Mouse (Mus musculus) lung, postnatal 0 days (tissue): ENCODE results near the gene Dmwd. TPM values are rescaled to one million over a fixed set of nuclear protein-coding genes. Genes with fewer than 3 reads are reported as not detected.

Experiments used
- ATAC-seq: fragments of 200-750 bp; cut with Nextera tagmentation; 2 replicates; pipeline ENCODE4 v1.8.0; 2017; ENCODE audit warnings: moderate library complexity
- DNase-seq: peaks from one replicate; pipeline ENCODE4 v3.0.0-alpha.2; 2016; ENCODE audit warnings: low spot score
- H3K27ac ChIP-seq: fragments of 300-500 bp; sonication (generic); 2 replicates; pipeline ENCODE4 v1.5.1; 2014; ENCODE audit warnings: antibody characterized with exemption, mild to moderate bottlenecking, low read length, mixed read lengths
- H3K27me3 ChIP-seq: fragments of 300-500 bp; sonication (generic); replicated peaks from 2 replicates; pipeline ENCODE4 v1.6.1; 2014; ENCODE audit warnings: low read length, mixed read lengths; ENCODE audit not compliant: insufficient read depth
- H3K36me3 ChIP-seq: fragments of 300-500 bp; sonication (generic); 2 replicates; pipeline ENCODE4 v1.6.1; 2014; ENCODE audit warnings: low read length, mixed read lengths; ENCODE audit not compliant: insufficient read depth
- H3K4me1 ChIP-seq: fragments of 300-500 bp; sonication (generic); 2 replicates; pipeline ENCODE4 v1.6.1; 2014; ENCODE audit warnings: antibody characterized with exemption, low read depth, low read length, mixed read lengths; ENCODE audit not compliant: insufficient read depth
- H3K4me2 ChIP-seq: fragments of 300-500 bp; sonication (generic); replicated peaks from 2 replicates; pipeline ENCODE4 v1.6.1; 2014; ENCODE audit warnings: low read depth, mild to moderate bottlenecking, low read length, moderate library complexity, mixed read lengths
- H3K4me3 ChIP-seq: fragments of 300-500 bp; sonication (generic); 2 replicates; pipeline ENCODE4 v1.5.1; 2014; ENCODE audit warnings: low read depth, low read length
- H3K9ac ChIP-seq: fragments of 300-500 bp; sonication (generic); replicated peaks from 2 replicates; pipeline ENCODE4 v1.6.1; 2014; ENCODE audit warnings: low read depth, mild to moderate bottlenecking
- H3K9me3 ChIP-seq: fragments of 300-500 bp; sonication (generic); 2 replicates; pipeline ENCODE4 v1.6.1; 2016; ENCODE audit warnings: low read length, mixed read lengths
- CTCF ChIP-seq: IDR thresholded peaks from 2 replicates; pipeline ENCODE4 v1.5.1; 2016; ENCODE audit warnings: antibody characterized with exemption, mild to moderate bottlenecking
- EP300 ChIP-seq: IDR thresholded peaks from 2 replicates; pipeline ENCODE4 v1.6.1; 2016; ENCODE audit warnings: antibody characterized with exemption, mild to moderate bottlenecking, control low read depth
- WGBS: fragments of 180-500 bp; shearing (Covaris S2); extraction: QIAGEN DNeasy Blood & Tissue Kit; methylation state at CpG from one replicate; pipeline ENCODE4 v1.1.7; 2014; 5-methylcytosine and 5-hydroxymethylcytosine counted together
- polyA plus RNA-seq: library from polyadenylated mRNA; unstranded; fragments of >200 nt; fragmentation: Nextera tagmentation; extraction: Ambion mirVana; gene quantifications from 2 replicates; pipeline ENCODE4 v1.2.1, GENCODE M21; 2015

The Dmwd gene
- polyA plus RNA-seq, 1 experiment from 2014 or later: 9.7 TPM

DNA sequence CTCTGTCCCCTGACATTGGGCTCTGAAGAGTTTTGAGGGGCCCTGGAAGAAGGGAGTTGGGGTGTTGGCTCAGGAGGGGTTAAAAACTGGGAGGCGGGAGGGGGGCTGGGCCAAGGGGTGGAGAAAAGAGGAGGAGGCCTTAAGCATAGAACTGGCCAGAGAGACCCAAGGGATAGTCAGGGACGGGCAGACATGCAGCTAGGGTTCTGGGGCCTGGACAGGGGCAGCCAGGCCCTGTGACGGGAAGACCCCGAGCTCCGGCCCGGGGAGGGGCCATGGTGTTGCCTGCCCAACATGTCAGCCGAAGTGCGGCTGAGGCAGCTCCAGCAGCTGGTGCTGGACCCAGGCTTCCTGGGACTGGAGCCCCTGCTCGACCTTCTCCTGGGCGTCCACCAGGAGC is 7.7 kb downstream of the Dmwd start, which contains the start of gene Dmpk:
Gene Dmpk, plus strand, starts transcription at position 149 of the 400 bp plus-strand sequence.
- Histone ChIP-seq H3K9me3 (no peaks in the 10 kb centered on the region), H3K4me3 (peak within 1 kb of the TSS; percentile 34), H3K36me3 (peaks cover 22% of the 10 kb centered on the region; the same call in 1 of the 2 replicates), H3K27me3 (no peaks in the 10 kb centered on the region), H3K27ac (peak within 1 kb of the TSS; percentile 66; the same call in 1 of the 2 replicates), H3K9ac (peak within 1 kb of the TSS; percentile 26), H3K4me2 (peak within 1 kb of the TSS; percentile 54), H3K4me1 (peaks cover 19% of the 10 kb centered on the region)
- TF ChIP-seq EP300 (no peak), CTCF (0 out of 2 replicates have a peak, but pooled peaks have one; percentile 1)
- ATAC-seq (peak; percentile 59), DNase-seq (peak; percentile 59)
- 33% methylated on average over 10 of the region's 10 CpGs for WGBS

DNA sequence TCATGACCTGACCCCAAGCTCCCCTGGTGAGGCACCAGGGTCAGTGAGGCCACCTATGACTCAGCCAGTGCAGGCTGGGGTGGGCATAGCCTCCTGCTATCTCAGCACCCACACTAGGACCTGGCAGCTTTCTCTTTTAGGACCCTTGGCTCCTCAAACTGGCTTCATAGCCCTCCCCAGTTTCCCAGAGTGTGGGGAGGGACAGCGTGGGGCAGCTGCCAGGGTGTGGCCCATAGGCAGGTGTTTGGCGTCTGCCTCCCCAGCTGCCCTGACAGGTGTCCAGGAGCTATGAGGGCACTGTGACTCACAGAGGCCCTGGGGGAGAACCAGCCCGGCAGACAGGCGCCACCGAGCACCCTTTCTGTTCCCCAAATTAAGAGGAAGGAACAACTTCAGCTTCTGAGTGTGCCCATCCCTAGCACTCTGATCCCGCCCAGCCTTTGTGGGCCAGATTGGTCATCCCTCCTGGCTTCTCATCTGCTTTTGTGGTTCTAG is 8.3 kb downstream of the Dmwd start:
- Histone ChIP-seq H3K27ac (peak overlapping the region; percentile 66; the same call in 1 of the 2 replicates), H3K4me2 (peak overlapping the region; percentile 54), H3K4me3 (peak overlapping the region; percentile 34), H3K9ac (peak overlapping the region; percentile 26), H3K9me3 (no peaks in the 10 kb centered on the region), H3K36me3 (peaks cover 22% of the 10 kb centered on the region; the same call in 1 of the 2 replicates), H3K27me3 (no peaks in the 10 kb centered on the region), H3K4me1 (peaks cover 19% of the 10 kb centered on the region)
- DNase-seq (peak; percentile 39), ATAC-seq (no peak)
- WGBS: 50% methylated on average over 3 of the region's 6 CpGs
- no peak for TF ChIP-seq EP300
- no peak for TF ChIP-seq CTCF

DNA sequence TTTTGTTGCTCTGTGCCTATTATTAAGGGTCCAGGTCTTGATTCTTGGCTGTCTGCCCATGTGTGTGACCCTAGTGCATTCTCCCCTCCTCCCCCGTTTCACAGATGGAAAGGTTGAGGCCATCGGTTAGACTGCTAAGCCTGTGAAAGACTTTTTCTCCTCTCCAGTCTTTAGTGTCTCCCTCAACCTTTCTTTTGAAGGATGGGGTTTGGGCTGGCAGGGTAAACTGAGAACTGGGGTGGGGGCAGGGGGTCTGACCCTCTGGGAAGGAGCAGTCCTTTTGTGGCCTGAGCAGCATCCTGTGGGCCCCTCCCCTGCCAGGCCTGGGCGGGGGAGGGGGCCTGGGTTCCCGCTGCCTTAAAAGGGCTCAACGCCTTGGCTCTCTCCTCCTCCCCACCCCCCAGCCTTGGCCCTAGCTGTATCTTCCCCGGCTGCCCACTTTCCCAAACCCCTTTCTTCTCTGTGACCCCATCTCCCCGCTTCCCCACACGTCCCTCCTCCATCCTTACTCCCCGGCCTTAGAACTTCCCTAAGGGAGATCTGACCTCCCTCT is 9.0 kb downstream of the Dmwd start:
- peaks cover 19% of the 10 kb centered on the region for H3K4me1 ChIP-seq
- H3K36me3 ChIP-seq: peaks cover 22% of the 10 kb centered on the region; the same call in 1 of the 2 replicates
- no peak overlapping the region for H3K27ac ChIP-seq
- no peak for ATAC-seq
- no peak overlapping the region for H3K9ac ChIP-seq
- H3K9me3 ChIP-seq: no peaks in the 10 kb centered on the region
- 25% methylated on average over 9 of the region's 9 CpGs for WGBS
- DNase-seq: no peak
- no peaks in the 10 kb centered on the region for H3K27me3 ChIP-seq
- TF ChIP-seq CTCF (no peak), EP300 (no peak)
- H3K4me3 ChIP-seq: peak overlapping the region; percentile 1; the same call in 1 of the 2 replicates
- peak overlapping the region; percentile 54 for H3K4me2 ChIP-seq

DNA sequence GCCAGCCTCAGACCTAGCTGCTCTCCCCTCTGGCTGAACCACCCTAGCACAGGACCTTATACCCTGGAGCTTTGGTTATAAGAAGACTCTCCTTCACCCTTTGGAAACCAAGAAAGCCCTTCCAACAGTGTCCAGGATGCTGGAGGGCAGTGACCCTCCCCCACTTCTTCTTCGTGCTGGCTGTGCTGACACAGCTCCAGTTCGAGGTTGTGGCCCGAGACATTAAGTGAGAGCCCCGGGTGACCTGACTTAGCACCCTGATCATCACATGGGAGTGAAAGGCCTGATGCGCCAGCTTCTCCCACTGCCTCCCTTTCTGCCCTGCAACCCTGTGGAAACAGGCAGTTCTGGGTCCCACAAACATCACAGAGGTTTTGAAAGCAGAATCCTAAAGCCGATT is 9.5 kb downstream of the Dmwd start:
- Histone ChIP-seq H3K27ac (no peak overlapping the region), H3K9me3 (no peaks in the 10 kb centered on the region), H3K36me3 (peaks cover 17% of the 10 kb centered on the region; the same call in 1 of the 2 replicates), H3K4me3 (peak overlapping the region; percentile 1; the same call in 1 of the 2 replicates), H3K4me2 (peak overlapping the region; percentile 54), H3K27me3 (no peaks in the 10 kb centered on the region), H3K4me1 (peaks cover 19% of the 10 kb centered on the region), H3K9ac (no peak overlapping the region)
- WGBS: 10% methylated on average over 6 of the region's 6 CpGs
- TF ChIP-seq EP300 (no peak), CTCF (no peak)
- no peak for ATAC-seq
- DNase-seq: no peak

DNA sequence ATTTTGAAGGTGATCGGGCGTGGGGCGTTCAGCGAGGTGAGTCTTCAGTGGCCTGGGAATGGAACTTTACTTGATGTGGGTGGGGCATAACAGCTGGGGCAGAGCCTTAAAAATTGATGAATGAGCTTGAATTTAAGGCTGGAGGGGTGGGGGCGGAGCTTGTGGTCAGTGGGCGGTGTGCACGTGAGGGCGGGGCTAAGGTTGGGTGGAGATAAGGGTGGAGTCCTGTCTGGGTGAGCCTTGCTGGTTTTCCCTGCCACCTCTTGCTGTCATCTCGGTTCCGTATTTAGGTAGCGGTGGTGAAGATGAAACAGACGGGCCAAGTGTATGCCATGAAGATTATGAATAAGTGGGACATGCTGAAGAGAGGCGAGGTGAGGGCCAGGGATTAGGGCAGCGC is 10.0 kb downstream of the Dmwd start:
- peak overlapping the region; percentile 1; the same call in 1 of the 2 replicates for H3K4me3 ChIP-seq
- peaks cover 13% of the 10 kb centered on the region; the same call in 1 of the 2 replicates for H3K36me3 ChIP-seq
- no peaks in the 10 kb centered on the region for H3K9me3 ChIP-seq
- TF ChIP-seq EP300: no peak
- TF ChIP-seq CTCF: no peak
- no peak overlapping the region for H3K27ac ChIP-seq
- 11% methylated on average over 14 of the region's 14 CpGs for WGBS
- no peak overlapping the region for H3K9ac ChIP-seq
- H3K4me2 ChIP-seq: peak overlapping the region; percentile 54; the same call in 1 of the 2 replicates
- ATAC-seq: peak; percentile 53
- H3K4me1 ChIP-seq: peaks cover 19% of the 10 kb centered on the region
- DNase-seq: peak; percentile 73
- H3K27me3 ChIP-seq: no peaks in the 10 kb centered on the region

DNA sequence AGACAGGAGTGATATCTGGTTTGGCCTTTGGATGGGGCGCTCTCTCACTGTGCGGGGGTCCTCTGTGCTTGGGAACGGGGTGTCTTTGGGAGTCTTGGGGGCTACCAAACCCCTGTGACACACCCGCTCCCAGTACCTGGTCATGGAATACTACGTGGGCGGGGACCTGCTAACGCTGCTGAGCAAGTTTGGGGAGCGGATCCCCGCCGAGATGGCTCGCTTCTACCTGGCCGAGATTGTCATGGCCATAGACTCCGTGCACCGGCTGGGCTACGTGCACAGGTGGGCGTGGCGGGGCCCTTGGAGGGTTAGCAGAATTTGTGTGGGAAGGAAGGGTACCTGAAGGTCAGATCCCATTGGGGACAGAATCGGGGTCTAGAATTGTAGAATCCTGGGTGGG is 10.7 kb downstream of the Dmwd start:
- DNase-seq: no peak
- H3K4me1 ChIP-seq: peaks cover 19% of the 10 kb centered on the region
- H3K9me3 ChIP-seq: no peaks in the 10 kb centered on the region
- no peak overlapping the region for H3K9ac ChIP-seq
- TF ChIP-seq CTCF: no peak
- no peak for TF ChIP-seq EP300
- WGBS: 75% methylated on average over 18 of the region's 18 CpGs
- H3K4me3 ChIP-seq: no peak overlapping the region
- H3K27me3 ChIP-seq: no peaks in the 10 kb centered on the region
- H3K36me3 ChIP-seq: peaks cover 6% of the 10 kb centered on the region; the same call in 1 of the 2 replicates
- ATAC-seq: no peak
- H3K4me2 ChIP-seq: no peak overlapping the region
- no peak overlapping the region for H3K27ac ChIP-seq
